Mouse (Mus musculus): ENCODE data around the gene Supv3l1.
A peak's percentile ranks its signal among the peaks of the same experiment; 100 is the strongest.

The Supv3l1 gene

DNA sequence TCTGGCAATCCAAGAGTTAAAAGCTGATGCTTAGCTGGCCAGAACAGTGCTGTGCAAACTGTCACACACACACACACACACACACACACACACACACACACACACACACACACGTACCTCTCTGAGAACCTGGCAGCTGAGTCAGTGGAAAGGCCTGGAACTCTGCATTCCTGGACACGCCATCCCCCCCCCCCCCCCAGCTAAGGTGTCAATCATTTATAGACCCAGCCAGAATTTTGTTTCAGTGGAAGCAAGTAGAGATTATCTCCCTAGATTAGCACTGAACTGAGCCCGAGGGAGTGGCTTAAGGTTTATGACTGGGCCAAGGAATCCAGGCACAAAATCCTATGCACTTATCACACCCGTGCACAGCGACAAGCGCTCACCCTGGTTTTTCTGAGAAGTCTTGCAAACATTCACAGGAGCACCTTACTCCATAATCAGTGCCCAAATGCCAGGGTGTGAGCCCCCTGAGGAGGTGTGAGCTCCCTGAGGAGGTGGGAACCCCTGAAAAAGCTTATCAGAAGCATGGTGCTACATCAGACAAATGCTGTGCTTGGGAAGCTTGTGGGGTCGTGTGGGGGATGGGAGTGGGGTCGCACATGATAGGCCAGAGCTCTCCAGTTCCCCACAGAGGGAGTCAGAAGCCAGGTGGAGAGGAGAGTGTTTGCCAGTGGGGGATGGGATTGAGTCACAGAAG is 36.5 kb downstream of the Supv3l1 start:
- peak; percentile 55 for DNase-seq

DNA sequence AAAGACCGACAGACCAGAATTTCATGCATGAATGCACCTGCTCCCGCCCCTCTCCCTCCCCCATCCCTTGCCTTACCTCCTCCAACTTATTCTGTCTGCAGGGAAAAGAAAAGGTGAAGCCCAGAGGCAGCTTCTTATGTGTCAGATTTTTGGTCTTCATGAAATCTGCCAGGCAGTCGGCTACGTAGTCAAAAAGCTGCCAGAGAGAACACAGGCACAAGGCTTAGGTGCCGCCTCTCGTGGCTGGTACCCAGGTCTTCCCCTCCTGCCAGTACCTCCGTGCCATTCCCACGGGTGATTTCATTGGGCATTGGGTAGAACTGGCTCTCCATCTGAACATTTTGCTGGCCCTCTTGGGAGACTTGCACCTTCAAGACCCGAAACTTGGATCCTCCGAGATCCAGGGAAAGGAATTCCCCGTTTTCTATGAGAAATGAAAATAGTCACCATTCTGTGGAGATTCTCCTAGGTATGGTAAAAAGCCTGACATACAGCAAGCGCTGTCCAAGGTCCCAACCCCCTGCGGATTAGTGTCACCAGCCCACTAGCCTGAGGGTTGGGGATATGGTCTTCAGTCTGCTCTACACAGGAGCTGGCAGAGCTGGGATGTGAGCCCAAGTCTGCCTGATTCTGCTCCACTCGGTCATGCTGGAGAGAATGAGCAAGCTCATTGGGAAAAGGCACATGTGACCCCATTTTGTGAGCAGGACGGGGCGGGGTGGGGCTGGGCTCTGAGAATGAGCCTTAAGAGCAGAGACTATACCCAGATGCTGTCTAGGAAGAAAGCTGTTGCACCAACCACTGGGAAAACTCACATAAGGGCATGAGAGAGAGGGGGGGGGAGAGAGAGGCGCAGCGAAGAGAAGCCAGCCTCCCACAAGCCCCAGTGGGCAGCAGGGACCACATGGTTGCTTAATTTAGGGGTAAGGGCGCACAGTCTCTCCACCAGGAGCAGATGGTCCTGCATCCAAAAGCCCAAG is 37.8 kb downstream of the Supv3l1 start:
- DNase-seq: no peak

DNA sequence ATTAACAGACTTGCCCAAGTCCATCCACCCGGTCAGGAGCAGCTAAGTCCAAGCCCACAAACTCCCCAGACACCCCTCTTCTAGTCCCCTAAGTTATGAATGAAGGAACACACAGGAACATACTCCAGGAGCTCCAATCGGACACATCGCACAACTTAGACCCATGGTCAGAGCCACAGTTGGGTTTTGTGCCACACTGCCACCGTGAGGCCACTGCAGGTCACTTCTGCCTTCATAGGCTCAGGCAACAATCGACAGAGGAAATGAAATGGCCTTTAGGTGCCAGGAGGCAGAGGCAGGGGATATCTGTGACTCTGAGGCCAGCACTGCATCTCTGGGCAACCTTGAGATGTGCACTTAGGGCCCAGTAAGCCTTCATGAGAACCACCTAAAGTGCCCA is 38.6 kb downstream of the Supv3l1 start:
- peak; percentile 47 for DNase-seq

- no peak for DNase-seq
These were observed 44.6 kb downstream of the Supv3l1 start for GRCm38 (mm10) chr10:62404901-62405300.

DNA sequence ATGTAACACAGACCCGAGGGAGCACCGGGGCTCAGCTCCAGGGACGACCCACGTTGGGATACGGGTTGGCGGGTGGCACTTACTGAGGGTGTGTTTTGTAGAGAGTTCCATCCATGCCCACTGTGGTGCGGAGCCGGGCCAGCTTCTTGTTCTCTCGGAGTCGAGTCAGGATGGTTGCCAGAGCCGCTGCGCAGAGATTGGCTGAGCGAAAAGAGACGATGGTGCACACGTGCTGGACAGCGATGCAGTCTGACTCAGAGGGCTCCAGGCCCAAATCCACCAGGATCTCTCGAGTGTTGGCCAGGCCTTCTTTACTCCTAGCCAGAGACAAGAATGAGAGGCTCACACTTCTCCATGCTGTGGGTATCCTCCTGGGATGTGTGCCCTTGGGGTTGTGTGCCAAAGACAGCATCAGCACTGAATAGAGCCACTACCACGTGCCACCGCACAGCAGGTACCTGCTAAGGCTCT is 47.9 kb downstream of the Supv3l1 start:
- no peak for DNase-seq

GRCm38 (mm10) chr10:62383011-62383410 is 66.5 kb downstream of the Supv3l1 start:
- no peak for DNase-seq

- DNase-seq: no peak
These were observed 68.6 kb downstream of the Supv3l1 start for GRCm38 (mm10) chr10:62380936-62381335.

DNA sequence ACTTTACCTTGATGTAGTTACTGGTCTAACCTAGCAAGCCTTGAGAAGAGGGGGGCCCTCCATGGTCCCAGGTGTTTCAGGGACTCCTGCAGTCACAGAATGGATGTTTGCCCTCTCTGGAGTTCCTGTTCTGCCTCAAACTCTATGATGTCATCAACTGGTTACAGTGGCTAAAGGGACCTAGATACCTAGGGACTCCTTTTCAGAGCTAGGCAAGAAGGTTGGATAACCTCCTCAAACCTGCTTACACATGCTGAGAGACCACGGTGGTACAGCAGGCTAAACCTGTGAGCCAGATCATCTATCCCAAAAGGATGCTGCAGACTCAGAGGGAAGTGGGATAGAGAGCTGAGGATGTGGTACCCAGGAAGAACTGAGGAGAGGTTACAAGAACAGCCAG is 69.7 kb downstream of the Supv3l1 start, which contains the start of gene Hk1:
TSS of gene Hk1 (minus strand) at position 101 of the 400 bp plus-strand sequence.
- no peak for DNase-seq

Measured in kidney, adult 11 months (tissue).